Mouse (Mus musculus): ENCODE measurements around the gene Rnf38.

Rnf38 gene

DNA sequence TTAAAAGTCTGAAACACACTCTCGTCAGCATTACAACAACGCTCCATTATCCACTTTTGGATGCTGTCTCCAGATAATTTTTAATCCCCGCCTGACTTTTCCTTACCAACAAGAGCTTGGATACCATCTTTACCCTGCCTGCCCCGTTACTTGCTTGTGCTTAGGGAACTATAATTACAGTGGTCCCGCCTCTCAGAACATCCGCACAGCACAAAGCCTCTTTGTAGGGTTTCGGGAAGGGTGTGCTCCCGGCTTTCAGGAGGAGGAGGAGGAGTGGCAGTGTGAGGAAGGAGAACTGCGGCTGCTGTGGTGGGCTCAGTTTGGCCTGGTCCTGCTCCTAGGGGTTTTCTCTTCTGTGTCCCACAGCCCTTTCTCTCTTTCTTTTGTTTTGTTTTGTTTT, 9.4 kb downstream of the Rnf38 start:
- DNase-seq (ENCODE audit: low spot score in 2 of 2) = no peak

- no peak for DNase-seq (ENCODE audit: low spot score in 2 of 2)
These were observed 10.1 kb downstream of the Rnf38 start for GRCm38 (mm10) chr4:44223444-44223843.

- no peak for DNase-seq (ENCODE audit: low spot score in 2 of 2)
These were observed 16.7 kb downstream of the Rnf38 start for GRCm38 (mm10) chr4:44216797-44217442.

DNA sequence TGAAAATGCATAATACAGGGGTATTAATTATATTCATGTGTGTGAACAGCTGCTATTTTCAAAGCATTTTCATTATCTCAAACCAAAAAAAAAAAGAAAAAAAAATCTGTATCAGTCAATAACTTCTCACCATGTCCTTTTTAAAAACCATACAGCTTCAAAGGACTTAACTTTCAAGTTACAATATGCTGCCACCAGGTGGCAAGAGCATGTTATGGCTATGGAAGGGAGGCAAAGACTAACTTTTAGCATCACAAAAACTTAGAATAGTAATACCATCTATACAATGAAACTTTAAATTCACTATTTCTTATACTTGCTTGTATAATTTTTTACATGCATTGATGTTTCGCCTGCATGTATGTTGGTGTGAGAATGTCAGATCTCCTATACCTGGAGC, 33.6 kb downstream of the Rnf38 start:
- DNase-seq (ENCODE audit: low spot score in 2 of 2) = peak; percentile 7 to 22

GRCm38 (mm10) chr4:44187431-44187830, 46.2 kb downstream of the Rnf38 start:
- DNase-seq (ENCODE audit: low spot score in 2 of 2) = no peak

DNA sequence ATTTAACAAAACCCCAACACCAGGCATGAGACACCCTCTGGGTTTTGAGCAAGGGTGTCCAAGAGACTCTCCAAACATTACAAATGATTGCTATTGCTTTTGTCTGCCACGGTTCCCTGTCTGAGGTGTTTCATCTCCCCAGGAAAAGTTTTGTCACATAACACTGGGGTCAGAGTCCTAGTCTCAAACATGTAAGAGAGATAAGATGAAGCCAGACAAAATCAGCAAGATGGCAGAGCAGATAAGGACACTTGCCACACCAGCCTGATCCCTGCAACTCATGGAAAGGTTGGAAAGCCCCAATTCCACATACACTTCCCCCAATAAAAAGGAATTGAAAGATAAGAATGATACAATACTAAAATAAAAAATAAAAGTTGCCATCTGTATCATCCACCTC, 49.7 kb downstream of the Rnf38 start:
- DNase-seq (ENCODE audit: low spot score in 2 of 2) = no peak

DNA sequence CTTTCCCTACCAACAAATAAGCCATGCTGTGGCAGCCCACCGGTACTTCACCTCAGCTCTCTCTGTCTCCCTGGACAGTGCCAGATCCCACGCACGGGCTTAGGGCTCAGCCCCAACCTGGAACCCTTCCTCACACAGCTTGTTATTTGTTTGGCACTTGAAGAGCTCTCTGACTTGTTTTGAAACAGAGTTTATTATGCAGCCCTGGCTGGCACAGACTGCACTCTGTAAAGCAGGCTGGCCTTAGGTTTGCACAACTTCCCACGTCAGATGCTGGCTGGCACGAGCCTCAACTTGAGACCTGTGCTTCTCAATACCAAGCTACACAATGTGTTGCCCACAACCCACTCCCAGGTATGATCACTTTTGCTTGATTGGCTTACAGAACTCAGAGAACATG, 53.8 kb downstream of the Rnf38 start:
- no peak for DNase-seq (ENCODE audit: low spot score in 2 of 2)

GRCm38 (mm10) chr4:44173177-44173576, 60.4 kb downstream of the Rnf38 start:
- peak; percentile 51 to 66 for DNase-seq (ENCODE audit: low spot score in 2 of 2)

- DNase-seq (ENCODE audit: low spot score in 2 of 2) = no peak
These were observed 60.9 kb downstream of the Rnf38 start for GRCm38 (mm10) chr4:44172676-44173075.

DNA sequence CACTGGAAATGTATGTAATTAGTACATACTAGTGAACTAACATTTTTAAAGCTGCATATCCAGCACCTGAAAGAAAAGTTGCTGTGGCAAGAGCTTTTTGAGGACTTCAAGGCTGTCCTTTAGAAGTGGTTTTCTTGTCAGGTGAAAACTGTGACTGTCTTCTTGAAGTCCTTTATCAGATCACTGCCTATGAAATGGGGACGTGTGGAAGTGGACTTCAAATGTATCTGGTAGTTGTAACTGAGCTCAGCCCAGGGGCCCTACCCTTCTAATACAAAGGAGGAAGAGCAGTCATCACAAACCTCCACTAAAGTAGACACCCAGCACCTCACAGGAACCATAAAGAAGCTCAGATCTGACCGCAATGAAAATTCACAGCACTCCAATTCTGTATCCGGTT, 63.7 kb downstream of the Rnf38 start:
- DNase-seq (ENCODE audit: low spot score in 2 of 2) = no peak

DNA sequence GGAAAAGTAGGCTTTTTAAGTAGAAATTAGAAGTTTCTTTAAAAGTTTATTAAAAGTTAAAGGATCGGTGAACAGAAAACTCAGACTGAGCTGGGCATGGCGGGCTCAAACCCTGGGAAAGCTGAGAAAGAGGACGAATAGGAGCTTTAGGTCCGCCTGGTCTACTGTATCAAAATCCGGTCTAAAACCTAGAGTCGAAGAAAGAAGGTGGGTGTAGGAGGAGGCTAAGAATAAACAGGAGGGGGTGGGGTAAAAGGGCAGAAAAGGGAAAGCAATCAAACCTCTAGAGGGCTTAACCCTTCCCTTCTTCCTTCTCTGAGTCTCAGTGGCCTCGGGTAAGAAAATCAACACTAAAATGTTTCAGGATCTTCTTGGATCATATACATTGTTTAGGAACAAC, 64.8 kb downstream of the Rnf38 start:
- peak; percentile 35 to 43 for DNase-seq (ENCODE audit: low spot score in 2 of 2)

GRCm38 (mm10) chr4:44168231-44168647, 65.3 kb downstream of the Rnf38 start:
- DNase-seq (ENCODE audit: low spot score in 2 of 2) = peak; percentile 98 to 99

- peak; percentile 90 to 91 for DNase-seq (ENCODE audit: low spot score in 2 of 2)
These were observed 66.0 kb downstream of the Rnf38 start for GRCm38 (mm10) chr4:44167397-44168121.

DNA sequence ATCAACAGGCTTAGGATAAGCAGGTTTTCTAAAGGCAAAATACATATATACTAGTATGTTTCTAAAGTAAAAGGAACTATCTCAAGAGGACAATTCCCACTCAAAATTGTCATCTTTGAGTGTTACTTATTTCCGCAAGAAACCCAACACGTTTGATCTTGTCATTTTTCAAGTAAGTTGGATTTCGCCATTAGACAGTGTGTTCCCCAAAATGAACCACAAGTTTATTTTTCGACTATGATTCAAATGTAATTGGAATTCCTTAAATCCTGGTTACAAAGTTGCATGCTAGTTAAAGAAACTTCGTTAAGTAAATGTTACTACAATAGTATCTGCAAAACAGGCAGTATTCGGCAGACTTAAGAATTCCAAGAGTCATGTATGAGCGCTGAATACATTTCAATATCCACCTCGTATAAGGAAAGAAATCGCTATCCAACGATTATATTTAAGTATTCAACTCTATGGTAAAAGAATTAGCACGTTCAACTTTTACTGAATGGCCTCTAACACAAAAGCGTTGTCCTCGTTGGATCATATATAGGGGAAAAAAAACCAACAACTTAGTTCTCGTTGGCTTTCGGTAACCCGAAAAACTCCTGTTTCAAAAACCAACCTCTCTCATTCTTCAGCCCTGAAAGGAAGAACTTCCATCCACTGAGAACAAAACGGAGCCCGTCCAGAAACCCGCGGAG, 66.7 kb downstream of the Rnf38 start:
- no peak for DNase-seq (ENCODE audit: low spot score in 2 of 2)

GRCm38 (mm10) chr4:44164621-44165020, 69.0 kb downstream of the Rnf38 start:
- no peak for DNase-seq (ENCODE audit: low spot score in 2 of 2)

DNA sequence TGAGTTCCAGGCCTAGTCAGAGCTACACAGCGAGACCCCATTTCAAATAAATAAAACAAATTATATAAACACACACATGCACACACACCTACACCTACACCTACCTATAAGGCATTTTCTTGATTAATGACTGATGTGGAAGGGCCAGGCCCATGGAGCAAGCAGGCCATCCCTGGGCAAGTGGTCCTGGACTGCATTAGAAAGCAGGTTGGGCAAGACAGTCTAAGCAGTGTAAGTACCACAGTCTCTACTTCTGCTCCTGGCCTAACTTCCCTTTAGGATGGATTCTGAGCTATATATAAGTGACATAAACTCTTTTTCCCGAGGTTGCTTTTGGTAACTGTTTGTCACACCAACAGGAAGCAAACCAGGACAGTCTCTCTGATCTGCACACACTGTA, 70.6 kb downstream of the Rnf38 start:
- no peak for DNase-seq (ENCODE audit: low spot score in 2 of 2)

DNA sequence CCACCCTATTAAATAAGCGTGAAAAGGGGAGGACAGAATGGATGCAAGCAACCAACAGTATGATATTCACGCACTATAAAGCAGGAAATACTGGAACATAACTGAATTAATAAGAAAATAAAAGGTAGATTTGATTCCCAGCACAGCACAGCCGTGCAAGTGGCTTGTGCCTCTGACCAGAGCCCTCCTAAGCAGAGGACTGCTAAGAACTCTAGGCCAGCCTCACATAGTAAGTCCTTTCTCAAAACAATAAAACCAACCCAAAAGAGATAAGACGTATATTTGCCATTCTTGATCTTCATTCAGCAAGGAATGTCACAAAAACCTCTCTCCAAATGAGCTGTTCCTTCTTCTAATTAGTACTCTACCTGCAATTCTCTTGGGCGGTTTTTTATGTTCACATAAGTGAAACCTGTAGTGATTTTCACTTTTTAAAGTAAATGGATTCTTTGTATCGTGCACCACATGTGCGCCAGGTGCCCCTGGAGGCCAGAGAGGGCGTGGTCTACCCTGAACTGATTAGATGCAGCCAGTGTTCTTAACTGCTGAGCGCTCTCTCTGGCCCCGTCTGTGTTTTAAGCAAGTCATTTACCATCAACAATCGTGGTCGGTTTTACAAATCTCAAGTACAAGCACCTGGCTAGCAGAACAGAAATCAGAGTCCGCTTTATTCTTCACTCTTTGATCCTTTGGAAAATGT, 72.4 kb downstream of the Rnf38 start:
- no peak for DNase-seq (ENCODE audit: low spot score in 2 of 2)

DNA sequence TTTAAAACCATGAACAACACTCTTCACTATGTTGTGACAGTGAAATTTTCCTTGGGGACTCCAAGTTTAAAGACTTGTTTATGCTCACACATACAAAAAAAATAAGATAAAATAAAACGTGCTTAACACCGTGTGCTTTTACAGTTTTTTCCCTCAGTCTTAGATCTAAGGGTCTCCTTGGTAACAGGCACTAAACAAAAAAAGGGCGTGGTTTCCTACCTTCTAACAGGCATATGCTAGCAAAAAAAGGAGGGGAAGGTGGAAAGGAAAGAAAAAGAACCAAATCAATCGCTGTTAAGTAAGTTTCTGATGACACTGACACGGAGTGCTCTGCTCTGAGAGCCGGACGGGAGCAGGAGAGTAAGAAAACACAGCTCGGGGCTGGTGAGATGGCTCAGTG, 73.8 kb downstream of the Rnf38 start:
- no peak for DNase-seq (ENCODE audit: low spot score in 2 of 2)

DNA sequence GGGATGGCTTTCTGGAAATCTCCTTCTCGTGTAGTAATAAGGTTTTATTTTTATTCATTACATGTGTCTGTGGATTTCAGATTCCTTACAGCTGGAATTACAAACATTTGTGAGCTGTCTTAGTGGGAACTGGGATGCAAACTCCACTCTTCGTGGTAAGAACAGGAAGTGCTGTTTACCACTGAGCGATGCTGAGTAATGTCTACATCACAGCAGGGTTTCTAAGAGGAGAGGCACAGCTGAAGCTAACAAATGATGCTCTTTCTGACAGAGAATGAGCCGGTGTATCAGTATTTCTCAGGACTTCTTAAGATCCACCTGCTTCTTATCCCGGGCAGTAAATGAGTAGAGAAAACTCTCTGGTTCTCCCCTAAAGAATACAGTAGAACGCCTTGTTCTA, 77.1 kb downstream of the Rnf38 start:
- no peak for DNase-seq (ENCODE audit: low spot score in 2 of 2)

DNA sequence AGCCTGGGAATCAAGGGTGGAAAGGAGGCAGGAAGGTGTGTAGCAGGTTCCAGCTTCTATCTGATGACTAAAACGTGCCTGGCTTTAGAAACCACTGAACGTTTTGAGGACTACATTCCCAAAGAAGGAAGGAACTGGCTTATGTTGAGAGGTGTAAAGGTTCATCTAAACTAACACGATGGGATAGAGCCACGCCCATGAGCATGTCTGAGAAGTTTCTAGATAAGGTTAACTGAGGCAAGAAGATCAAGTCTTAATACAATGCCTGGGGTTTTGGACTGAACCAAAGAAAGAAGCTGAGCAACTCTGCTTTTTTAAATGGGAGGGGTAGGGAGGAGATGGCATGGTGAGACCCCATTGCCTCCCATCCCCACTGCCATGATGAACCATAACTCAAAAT, 78.7 kb downstream of the Rnf38 start:
- DNase-seq (ENCODE audit: low spot score in 2 of 2) = no peak

- no peak for DNase-seq (ENCODE audit: low spot score in 2 of 2)
These were observed 80.7 kb downstream of the Rnf38 start for GRCm38 (mm10) chr4:44152904-44153303.

DNA sequence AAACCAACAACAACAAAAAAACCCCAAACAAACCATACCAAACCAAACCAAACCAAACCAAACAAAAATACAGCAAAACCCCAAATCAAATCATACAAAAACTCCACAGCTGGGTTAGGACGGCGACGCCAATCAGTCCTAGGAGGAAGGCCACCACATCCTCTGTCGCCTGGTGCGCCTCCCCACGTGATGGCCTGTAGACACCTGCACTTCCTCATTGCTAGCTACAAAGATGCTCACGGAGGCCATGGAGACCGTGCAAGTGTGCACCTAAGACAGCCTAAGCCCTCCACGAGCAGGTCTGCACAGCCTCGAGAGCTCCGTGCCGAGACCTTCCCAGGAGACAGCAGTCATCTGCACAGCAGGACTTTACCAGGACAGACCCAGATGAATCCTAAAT, 106.8 kb downstream of the Rnf38 start:
- no peak for DNase-seq (ENCODE audit: low spot score in 2 of 2)

Data from spleen, postnatal 36 days (tissue).